Mouse (Mus musculus) T-helper 1 cell (primary cell): Measurements from ENCODE around the gene Immp1l.

Experiments used
- in situ Hi-C: fragments of 300-600 bp; cut with MboI, MseI; formaldehyde crosslinking; loops from one replicate; pipeline ENCODE4 v1.15.1; 2025; ENCODE audit warnings: high pct_unique_total_duplicates

Immp1l gene

GRCm38 (mm10) chr2:106008415-106008814, 104.0 kb downstream of the Immp1l start:
- in situ Hi-C loops: no loop called here
